30 mouse cellular contexts compared by ENCODE assay signal in the genomic region with DNA sequence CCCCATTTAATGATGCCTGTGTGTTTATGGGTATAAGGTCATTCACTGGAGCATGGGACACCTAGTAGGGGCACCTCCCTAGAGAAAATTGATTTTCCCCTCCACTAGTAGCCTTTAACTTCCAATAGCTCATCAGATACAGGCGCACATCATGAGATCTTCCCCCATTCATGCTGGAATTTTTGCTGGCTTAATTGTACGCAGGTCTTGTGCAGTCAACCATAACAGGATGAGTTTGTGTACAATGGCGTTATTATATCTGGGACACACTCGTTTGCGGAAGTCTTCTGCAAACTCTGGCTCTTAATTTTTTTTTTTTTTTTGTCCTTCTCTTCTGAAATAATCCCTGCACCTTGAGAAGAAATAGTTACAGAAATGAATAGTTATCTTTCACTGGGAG.
"Had no signal": no experiment of that assay in that cellular context is flagged by ENCODE, and none has a peak within 500 bp of the region (broad histone marks: within the 10 kb centered on the region; RNA-seq: fewer than 3 reads in every experiment).

No protein-coding gene starts in this region.

- DNase-seq: left cerebral cortex, postnatal 4 days; liver; liver, embryonic 13.5 days; liver, postnatal 0 days; lung, adult 18-20 months; lung, adult 2 months; lung, embryonic 14.5 days; lung, postnatal 10 days; lung, postnatal 14 days; lung, postnatal 36 days; lung, postnatal 4 days; midbrain, embryonic 14.5 days had no signal

- H3K27me3 ChIP-seq: limb, embryonic 12.5 days; limb, embryonic 13.5 days; limb, embryonic 15.5 days; liver, embryonic 13.5 days; liver, embryonic 15.5 days; lung, embryonic 15.5 days; megakaryocyte, embryonic 14.5 days; midbrain, embryonic 12.5 days; midbrain, embryonic 13.5 days; midbrain, embryonic 15.5 days had no signal

- H3K4me3 ChIP-seq: limb, embryonic 10.5 days; limb, embryonic 12.5 days; limb, embryonic 13.5 days; limb, embryonic 15.5 days; liver, embryonic 13.5 days; liver, embryonic 15.5 days; lung, embryonic 15.5 days; megakaryocyte, embryonic 14.5 days; midbrain, embryonic 10.5 days; midbrain, embryonic 12.5 days; midbrain, embryonic 13.5 days; midbrain, embryonic 15.5 days; myocyte had no signal

- H3K4me1 ChIP-seq: limb, embryonic 10.5 days; limb, embryonic 12.5 days; limb, embryonic 13.5 days; limb, embryonic 15.5 days; liver, embryonic 13.5 days; liver, embryonic 15.5 days; lung, embryonic 15.5 days; megakaryocyte, embryonic 14.5 days; midbrain, embryonic 10.5 days; midbrain, embryonic 12.5 days; midbrain, embryonic 13.5 days; midbrain, embryonic 15.5 days had no signal

- H3K36me3 ChIP-seq: limb, embryonic 10.5 days; limb, embryonic 12.5 days; limb, embryonic 13.5 days; limb, embryonic 15.5 days; liver, embryonic 13.5 days; liver, embryonic 15.5 days; lung, embryonic 15.5 days; midbrain, embryonic 10.5 days; midbrain, embryonic 12.5 days; midbrain, embryonic 13.5 days; midbrain, embryonic 15.5 days had no signal

- H3K27ac ChIP-seq: limb, embryonic 10.5 days; limb, embryonic 12.5 days; limb, embryonic 13.5 days; limb, embryonic 15.5 days; liver, embryonic 13.5 days; liver, embryonic 14.5 days; liver, embryonic 15.5 days; lung, embryonic 15.5 days; macrophage; midbrain, embryonic 10.5 days; midbrain, embryonic 12.5 days; midbrain, embryonic 13.5 days; midbrain, embryonic 15.5 days had no signal

- H3K4me2 ChIP-seq: limb, embryonic 12.5 days; limb, embryonic 13.5 days; limb, embryonic 15.5 days; liver, embryonic 11.5 days; liver, embryonic 13.5 days; liver, embryonic 15.5 days; lung, embryonic 14.5 days; lung, embryonic 15.5 days; midbrain, embryonic 11.5 days; midbrain, embryonic 12.5 days; midbrain, embryonic 13.5 days; midbrain, embryonic 15.5 days had no signal

- H3K9me3 ChIP-seq: limb, embryonic 10.5 days; limb, embryonic 12.5 days; limb, embryonic 13.5 days; limb, embryonic 15.5 days; liver, embryonic 13.5 days; liver, embryonic 15.5 days; lung, embryonic 15.5 days; midbrain, embryonic 10.5 days; midbrain, embryonic 13.5 days; midbrain, embryonic 15.5 days had no signal

- ATAC-seq: liver, postnatal 0 days; lung, postnatal 0 days; midbrain, embryonic 13.5 days; midbrain, embryonic 15.5 days; midbrain, embryonic 16.5 days had no signal

- H3K9ac ChIP-seq: limb, embryonic 12.5 days; limb, embryonic 13.5 days; limb, embryonic 15.5 days; liver, embryonic 13.5 days; liver, embryonic 14.5 days; liver, embryonic 15.5 days; liver, postnatal 0 days; lung, embryonic 14.5 days; lung, embryonic 15.5 days; midbrain, embryonic 12.5 days; midbrain, embryonic 13.5 days; midbrain, embryonic 15.5 days had no signal
